Comparison of ENCODE assay signal across 27 mouse cellular contexts in the genomic region with DNA sequence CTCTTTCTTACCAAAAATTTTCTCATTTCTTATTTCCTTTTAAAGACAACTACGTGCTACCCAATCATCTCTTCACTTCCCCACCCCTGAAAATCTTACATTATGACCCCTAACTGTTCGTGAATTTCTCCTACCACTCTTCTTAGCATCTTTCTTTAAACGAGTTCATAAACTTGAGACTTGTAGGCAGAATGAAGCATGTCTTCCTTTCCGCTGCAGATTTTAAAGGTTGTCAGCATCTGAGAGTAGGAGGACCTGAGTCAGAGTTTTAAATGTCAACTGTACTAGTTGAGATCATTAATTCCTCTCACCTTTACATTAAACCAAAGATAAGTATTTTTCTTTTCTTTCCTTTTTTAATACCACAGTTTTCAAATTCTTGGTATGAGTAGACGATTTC. TPM values are rescaled to one million over a fixed set of nuclear protein-coding genes. Genes with fewer than 3 reads are reported as not detected.
A peak's percentile ranks its signal among the peaks of the same experiment; 100 is the strongest.
DNase-seq lines count a peak whose midpoint lies in the region; ATAC-seq and TF ChIP-seq lines count a peak whose summit lies in the region.
"Had no signal": no experiment of that assay in that cellular context is flagged by ENCODE, and none has a peak within 500 bp of the region (broad histone marks: within the 10 kb centered on the region; RNA-seq: fewer than 3 reads in every experiment).

No protein-coding gene starts in this region.

- intact Hi-C loops in heart, postnatal 36 days (cut with DNase I) = no loop called here

- peaks cover 4% of the 10 kb centered on the region; the same call in 1 of the 2 replicates for H3K4me1 ChIP-seq in lung, adult 2 months (ENCODE audit: control insufficient read depth, insufficient read depth, low read length)
- H3K4me1 ChIP-seq in thymus, adult 2 months (replicated peaks; ENCODE audit: control insufficient read depth, insufficient read depth, low read length) = peaks cover 5% of the 10 kb centered on the region; the same call in 1 of the 2 replicates

- no peak for TF ChIP-seq POLR2A in lung, adult 2 months (IDR thresholded peaks at IDR 0.05; ENCODE audit: borderline replicate concordance, extremely low read depth, low read depth, low read length)
- TF ChIP-seq POLR2A in thymus, adult 2 months (IDR thresholded peaks at IDR 0.05; ENCODE audit: control insufficient read depth, extremely low read depth, insufficient read depth, low read length, poor library complexity) = no peak

- peak; percentile 59 for ATAC-seq in CD4-positive, CD25-positive, alpha-beta regulatory T cell, adult 4 months
- peak; percentile 62 for ATAC-seq in inflammation-experienced regulatory T-cells, adult 6 months
- ATAC-seq in erythroblast, adult 5-6 weeks (replicated peaks; ENCODE audit: low FRiP score, poor library complexity, severe bottlenecking) = no peak
- ATAC-seq: forebrain, embryonic 13.5 days; forebrain, embryonic 15.5 days had no signal

- TF ChIP-seq CTCF in lung, adult 2 months (IDR thresholded peaks at IDR 0.05; ENCODE audit: insufficient read depth, low read length) = no peak
- TF ChIP-seq CTCF in thymus, adult 2 months (IDR thresholded peaks at IDR 0.05; ENCODE audit: borderline replicate concordance, control insufficient read depth, extremely low read depth, insufficient read depth, low read length, poor library complexity) = no peak

- WGBS in lung, adult 2 months = 76% methylated on average over 5 of the region's 5 CpGs
- 87% methylated on average over 5 of the region's 5 CpGs for WGBS in thymus, adult 2 months

- no peak overlapping the region for H3K27ac ChIP-seq in thymus, adult 2 months (ENCODE audit: control insufficient read depth, insufficient read depth, low read length)
- H3K27ac ChIP-seq: embryonic facial prominence, embryonic 13.5 days; embryonic facial prominence, embryonic 15.5 days; forebrain, embryonic 13.5 days; forebrain, embryonic 15.5 days had no signal

- H3K27me3 ChIP-seq in thymus, adult 2 months (ENCODE audit: control insufficient read depth, insufficient read depth, low read length) = no peaks in the 10 kb centered on the region
- H3K27me3 ChIP-seq: embryonic facial prominence, embryonic 13.5 days; embryonic facial prominence, embryonic 15.5 days; forebrain, embryonic 13.5 days; forebrain, embryonic 15.5 days had no signal

- no peaks in the 10 kb centered on the region for H3K36me3 ChIP-seq in thymus, adult 2 months (ENCODE audit: control insufficient read depth, insufficient read depth, low read length)
- H3K36me3 ChIP-seq: embryonic facial prominence, embryonic 13.5 days; embryonic facial prominence, embryonic 15.5 days had no signal

- no peak overlapping the region for H3K4me3 ChIP-seq in lung, adult 2 months (replicated peaks; ENCODE audit: extremely low read depth, low read depth, low read length)
- H3K4me3 ChIP-seq in thymus, adult 2 months (ENCODE audit: control insufficient read depth, insufficient read depth, low read length) = no peak overlapping the region
- H3K4me3 ChIP-seq: embryonic facial prominence, embryonic 13.5 days; embryonic facial prominence, embryonic 15.5 days; forebrain, embryonic 13.5 days; forebrain, embryonic 15.5 days had no signal

- peak; percentile 30 for DNase-seq in CD4-positive helper T cell, adult 2 months (ENCODE audit: low read depth, low spot score)
- DNase-seq in brain, adult 2 months (ENCODE audit: low read depth, low spot score) = peak; percentile 49
- no peak for DNase-seq in lung, adult 2 months
- no peak for DNase-seq in thymus, adult 2 months
- DNase-seq in heart, postnatal 36 days = no peak
- DNase-seq: adrenal gland, adult 8-10 months; adrenal gland, postnatal 14 days; adrenal gland, postnatal 36 days; B cell, adult 2 months; cerebellum, adult 11 months; cerebellum, adult 18-20 months; cerebellum, adult 8-10 months; cerebellum, adult 9-11 months; cerebellum, postnatal 14 days; cerebellum, postnatal 36 days; embryo, embryonic 11 days had no signal

RNA-seq across cellular contexts. Expression of gene Tigit, which starts 35.3 kb away (rescaled TPM):
- polyA plus RNA-seq in CD4-positive, CD25-positive, alpha-beta regulatory T cell, adult 4 months (2017; shearing (Covaris generic)) = 100 to 1,000 TPM; 309 to 452 TPM
- polyA plus RNA-seq in inflammation-experienced regulatory T-cells, adult 6 months (2017; shearing (Covaris generic)) = 100 to 1,000 TPM; 353 to 863 (median 573) TPM
- polyA plus RNA-seq in lung, adult 2 months (2012; rRNA removed) = 0.18 and 0.43 TPM in 2 replicates
- 5.1 and 5.2 TPM in 2 replicates for polyA plus RNA-seq in thymus, adult 2 months (2012; rRNA removed)
- total RNA-seq in erythroblast, adult 5-6 weeks (2015; ENCODE audit: low replicate concordance) = not detected in 2 replicates
- total RNA-seq in erythroblast, adult 5-6 weeks (2017; ENCODE audit: low replicate concordance) = not detected in 2 replicates
- not detected for total RNA-seq in heart, postnatal 36 days (2021)
- total RNA-seq: adrenal gland, postnatal 14 days; adrenal gland, postnatal 36 days; common myeloid progenitor, adult 5-6 weeks had no signal
- polyA plus RNA-seq: brain, embryonic 14.5 days; embryonic facial prominence, embryonic 13.5 days; forebrain, embryonic 11.5 days; forebrain, embryonic 13.5 days; forebrain, embryonic 15.5 days; frontal cortex, adult 2 months had no signal

Comparison
In these comparisons a context has a peak if more than half of its experiments do, and no peak if none do; other contexts are left out.
1. DNase-seq: peak in CD4-positive helper T cell, adult 2 months (single experiment) and brain, adult 2 months (single experiment); none in lung, adult 2 months (single experiment), thymus, adult 2 months (single experiment) and heart, postnatal 36 days (0 of 2).
2. RNA of gene Tigit, which starts 35.3 kb away (polyA plus RNA-seq): 353 to 863 TPM in inflammation-experienced regulatory T-cells, adult 6 months and 309 to 452 TPM in CD4-positive, CD25-positive, alpha-beta regulatory T cell, adult 4 months; 5.1 to 5.2 TPM in thymus, adult 2 months and 0.18 to 0.43 TPM in lung, adult 2 months; every median in the first group is over 10 times any median in the second.